Mouse (Mus musculus) kidney, embryonic 16.5 days (tissue): ENCODE measurements at regions not wholly inside any gene's neighbourhood (a gene's known extent, or its start where the extent isn't known, plus 50 kb on each side); places are given as distances from the start of the nearest gene placed in this dataset.

Experiments
- ATAC-seq: fragments of 200-750 bp; cut with Nextera tagmentation; 2 replicates; pipeline ENCODE4 v1.8.0; 2017; ENCODE audit warnings: moderate TSS enrichment; ENCODE audit not compliant: low FRiP score, low TSS enrichment
- H3K27ac ChIP-seq: fragments of 300-500 bp; sonication (generic); 2 replicates; pipeline ENCODE4 v1.5.1; 2014; ENCODE audit warnings: low read length
- H3K27me3 ChIP-seq: fragments of 300-500 bp; sonication (generic); 2 replicates; pipeline ENCODE4 v1.6.1; 2014; ENCODE audit warnings: low read length, control low read depth, mixed read lengths; ENCODE audit not compliant: insufficient read depth
- H3K36me3 ChIP-seq: fragments of 300-500 bp; sonication (generic); 2 replicates; pipeline ENCODE4 v1.6.1; 2014; ENCODE audit warnings: low read length, control low read depth, mixed read lengths; ENCODE audit not compliant: insufficient read depth
- H3K4me1 ChIP-seq: fragments of 300-500 bp; sonication (generic); 2 replicates; pipeline ENCODE4 v1.6.1; 2014; ENCODE audit warnings: low read length, control low read depth, mixed read lengths; ENCODE audit not compliant: insufficient read depth
- H3K4me2 ChIP-seq: fragments of 300-500 bp; sonication (generic); replicated peaks from 2 replicates; pipeline ENCODE4 v1.6.1; 2014; ENCODE audit warnings: low read depth, low read length
- H3K4me3 ChIP-seq: fragments of 300-500 bp; sonication (generic); 2 replicates; pipeline ENCODE4 v1.5.1; 2014; ENCODE audit warnings: mild to moderate bottlenecking, low read length
- H3K9ac ChIP-seq: fragments of 300-500 bp; sonication (generic); replicated peaks from 2 replicates; pipeline ENCODE4 v1.6.1; 2014; ENCODE audit warnings: low read length
- H3K9me3 ChIP-seq: fragments of 300-500 bp; sonication (generic); 2 replicates; pipeline ENCODE4 v1.6.1; 2016; ENCODE audit warnings: low read length, control low read depth
- WGBS: fragments of 180-500 bp; shearing (Covaris S2); extraction: QIAGEN DNeasy Blood & Tissue Kit; methylation state at CpG from one replicate; pipeline ENCODE4 v1.1.7; 2014; 5-methylcytosine and 5-hydroxymethylcytosine counted together

DNA sequence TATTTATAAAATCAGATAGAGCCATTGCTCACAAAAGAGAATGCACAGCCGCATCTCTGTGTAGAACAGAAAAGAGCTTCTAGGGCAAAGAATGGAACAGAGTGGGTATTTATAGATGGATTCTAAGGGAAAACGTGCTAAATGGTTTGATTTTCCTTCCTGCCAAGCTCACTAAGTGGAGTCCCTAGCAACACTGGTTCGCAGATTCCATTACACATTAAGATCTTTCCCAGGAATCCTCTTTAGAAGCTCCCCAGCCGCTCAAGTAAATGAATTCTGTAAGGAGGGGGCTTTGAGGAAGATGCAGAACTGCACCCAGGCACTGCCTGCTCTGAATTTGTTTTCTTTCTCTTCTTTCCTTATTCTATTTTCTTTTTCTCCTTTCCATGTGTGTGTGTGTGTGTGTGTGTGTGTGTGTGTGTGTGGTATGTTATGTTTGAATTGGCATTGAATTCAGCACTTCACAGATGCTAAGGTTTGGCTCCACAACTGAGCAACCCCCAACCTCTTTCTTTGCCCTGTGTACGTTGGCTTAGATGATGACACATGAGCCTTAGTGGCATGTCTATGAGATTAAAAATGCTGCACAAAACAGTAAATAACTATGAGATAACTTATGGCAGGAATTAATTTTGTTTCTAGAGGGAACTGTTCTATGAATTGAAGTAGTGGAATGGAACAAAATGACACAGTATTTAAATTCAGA is 450.5 kb downstream of the Arl4a start:
- Histone ChIP-seq H3K27ac (no peak overlapping the region), H3K27me3 (no peaks in the 10 kb centered on the region), H3K36me3 (no peaks in the 10 kb centered on the region), H3K9ac (no peak overlapping the region), H3K9me3 (no peaks in the 10 kb centered on the region), H3K4me2 (no peak overlapping the region), H3K4me1 (no peaks in the 10 kb centered on the region), H3K4me3 (no peak overlapping the region)
- no peak for ATAC-seq
- WGBS = 59% methylated on average over 5 of the region's 5 CpGs

DNA sequence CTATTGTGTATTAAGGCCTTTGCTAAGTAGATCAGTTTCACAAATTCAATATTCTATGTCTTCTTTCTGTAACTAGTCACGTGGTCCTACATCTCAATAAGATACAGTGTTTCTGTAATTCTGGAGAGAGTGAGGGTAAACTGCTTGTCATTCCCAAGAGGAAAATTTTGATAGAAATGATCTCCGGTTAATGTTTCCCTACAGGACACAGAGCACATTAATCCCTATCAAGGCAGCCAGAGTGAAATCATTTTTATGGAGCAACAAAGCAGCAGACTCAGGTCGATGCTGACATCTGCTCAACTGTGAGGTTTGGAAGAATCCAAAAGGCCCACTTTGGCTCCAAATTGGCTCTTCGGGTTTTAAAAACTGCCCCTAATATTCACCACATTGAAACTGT is 451.7 kb downstream of the Arl4a start:
- WGBS = 82% methylated on average over 4 of the region's 4 CpGs
- no peaks in the 10 kb centered on the region for H3K27me3 ChIP-seq
- no peaks in the 10 kb centered on the region for H3K4me1 ChIP-seq
- H3K4me3 ChIP-seq = no peak overlapping the region
- no peaks in the 10 kb centered on the region for H3K36me3 ChIP-seq
- no peaks in the 10 kb centered on the region for H3K9me3 ChIP-seq
- no peak for ATAC-seq
- no peak overlapping the region for H3K27ac ChIP-seq
- no peak overlapping the region for H3K9ac ChIP-seq
- H3K4me2 ChIP-seq = no peak overlapping the region

DNA sequence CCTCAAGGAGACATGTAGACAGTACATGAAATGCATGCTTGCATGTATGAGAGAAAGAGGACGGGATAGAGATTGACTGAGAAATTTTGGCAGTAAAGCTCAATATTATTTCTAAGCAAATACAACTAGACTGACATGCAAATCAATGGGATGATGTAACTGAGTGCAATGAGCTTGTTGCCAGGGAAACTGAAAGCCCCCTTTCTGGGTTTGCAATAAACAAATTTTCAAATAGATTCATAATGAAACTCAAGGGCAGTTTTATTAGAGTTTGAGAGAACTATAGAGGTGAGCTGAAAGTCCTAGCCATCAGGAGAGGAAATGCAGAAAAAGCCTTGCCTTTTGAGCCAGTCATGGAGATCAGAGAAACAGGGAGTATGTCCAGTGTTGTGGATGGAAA is 460.2 kb downstream of the Arl4a start:
- H3K9ac ChIP-seq = no peak overlapping the region

DNA sequence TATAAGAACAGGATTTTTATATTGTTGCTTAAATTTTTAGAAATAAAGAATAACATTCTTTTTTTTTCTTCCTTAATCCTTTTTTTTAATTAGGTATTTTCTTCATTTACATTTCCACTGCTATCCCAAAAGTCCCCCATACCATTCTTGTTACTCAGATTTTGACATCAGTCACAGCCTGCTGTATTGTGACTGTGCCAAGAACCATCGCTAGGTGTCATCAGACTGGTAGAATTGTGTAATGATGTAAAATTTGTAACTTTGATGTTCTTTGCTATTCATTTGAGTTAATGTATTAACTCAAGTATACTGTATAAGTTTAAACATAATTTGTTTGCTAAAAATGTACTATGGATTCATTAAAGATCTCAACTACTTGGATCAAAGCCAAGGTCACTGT is 465.0 kb downstream of the Arl4a start:
- H3K9ac ChIP-seq = no peak overlapping the region
- H3K4me2 ChIP-seq = no peak overlapping the region
- ATAC-seq = no peak
- no peak overlapping the region for H3K4me3 ChIP-seq
- H3K4me1 ChIP-seq = no peaks in the 10 kb centered on the region
- no peaks in the 10 kb centered on the region for H3K36me3 ChIP-seq
- H3K27me3 ChIP-seq = no peaks in the 10 kb centered on the region
- no peaks in the 10 kb centered on the region for H3K9me3 ChIP-seq
- WGBS = 77% methylated on average over 1 of the region's 1 CpGs
- no peak overlapping the region for H3K27ac ChIP-seq

More for the DNA sequence above, 460.2 kb downstream of the Arl4a start:
- Histone ChIP-seq H3K4me3 (no peak overlapping the region), H3K4me2 (no peak overlapping the region), H3K27me3 (no peaks in the 10 kb centered on the region), H3K4me1 (no peaks in the 10 kb centered on the region), H3K36me3 (no peaks in the 10 kb centered on the region), H3K9me3 (no peaks in the 10 kb centered on the region), H3K27ac (no peak overlapping the region)
- no peak for ATAC-seq
- 89% methylated on average over 1 of the region's 1 CpGs for WGBS

DNA sequence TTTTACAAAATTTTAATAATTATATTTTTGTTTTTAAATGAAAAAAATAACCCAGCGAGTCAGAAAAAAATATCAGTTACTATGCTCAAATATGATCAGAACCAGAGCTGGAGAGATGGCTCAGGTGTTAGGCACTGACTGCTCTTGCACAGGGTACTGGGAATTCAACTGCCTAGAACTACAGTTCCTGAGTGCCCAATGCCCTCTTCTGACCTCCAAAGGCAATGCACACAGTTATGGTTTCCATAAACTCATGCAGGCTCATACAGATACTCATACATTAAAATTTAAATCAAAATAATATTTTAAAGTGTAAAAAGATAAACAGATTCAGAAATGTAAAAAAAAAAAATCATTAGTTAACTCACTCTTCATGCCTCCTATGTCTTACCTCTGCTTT is 465.7 kb downstream of the Arl4a start:
- H3K4me2 ChIP-seq = no peak overlapping the region
- no peak overlapping the region for H3K27ac ChIP-seq
- no peaks in the 10 kb centered on the region for H3K27me3 ChIP-seq
- 95% methylated on average over 1 of the region's 1 CpGs for WGBS
- no peak overlapping the region for H3K4me3 ChIP-seq
- no peaks in the 10 kb centered on the region for H3K4me1 ChIP-seq
- H3K9ac ChIP-seq = no peak overlapping the region
- H3K9me3 ChIP-seq = no peaks in the 10 kb centered on the region
- ATAC-seq = no peak
- no peaks in the 10 kb centered on the region for H3K36me3 ChIP-seq

DNA sequence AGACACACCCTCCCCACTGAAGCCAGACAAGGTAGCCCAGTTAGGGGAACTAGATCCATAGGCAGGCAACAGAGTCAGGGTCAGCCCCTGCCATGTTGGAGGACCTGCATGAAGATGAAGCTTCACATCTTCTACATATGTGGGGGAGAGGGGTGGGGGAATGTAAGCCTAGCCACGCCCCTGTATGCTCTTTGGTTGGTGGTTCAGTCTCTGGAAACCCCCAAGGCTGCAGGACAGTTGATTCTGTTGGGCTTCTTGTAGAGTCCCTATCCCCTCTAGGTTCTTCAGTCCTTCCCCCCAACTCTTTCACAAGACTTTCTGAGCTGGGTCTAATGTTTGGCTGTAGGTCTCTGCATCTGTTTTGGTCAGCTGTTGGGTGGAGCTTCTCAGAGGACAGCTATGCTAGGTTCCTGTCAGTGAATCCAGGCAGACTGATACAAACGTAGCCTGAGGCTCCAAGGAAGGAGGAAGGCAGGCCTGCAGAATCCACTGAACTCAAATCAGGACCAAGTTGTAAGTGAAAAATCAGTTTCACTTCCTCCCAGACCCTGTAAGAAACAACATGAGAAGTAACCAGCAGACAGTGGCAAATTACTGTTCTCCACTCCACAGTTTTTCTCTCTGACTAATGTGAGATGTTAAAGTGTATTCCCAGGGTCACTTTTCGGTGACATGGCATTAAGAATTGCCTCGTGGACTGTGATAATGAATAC is 476.9 kb downstream of the Arl4a start:
- Histone ChIP-seq H3K27me3 (no peaks in the 10 kb centered on the region), H3K9me3 (no peaks in the 10 kb centered on the region), H3K9ac (no peak overlapping the region), H3K4me2 (no peak overlapping the region), H3K4me3 (no peak overlapping the region), H3K36me3 (no peaks in the 10 kb centered on the region), H3K27ac (no peak overlapping the region), H3K4me1 (no peaks in the 10 kb centered on the region)
- WGBS = 70% methylated on average over 4 of the region's 4 CpGs
- no peak for ATAC-seq

DNA sequence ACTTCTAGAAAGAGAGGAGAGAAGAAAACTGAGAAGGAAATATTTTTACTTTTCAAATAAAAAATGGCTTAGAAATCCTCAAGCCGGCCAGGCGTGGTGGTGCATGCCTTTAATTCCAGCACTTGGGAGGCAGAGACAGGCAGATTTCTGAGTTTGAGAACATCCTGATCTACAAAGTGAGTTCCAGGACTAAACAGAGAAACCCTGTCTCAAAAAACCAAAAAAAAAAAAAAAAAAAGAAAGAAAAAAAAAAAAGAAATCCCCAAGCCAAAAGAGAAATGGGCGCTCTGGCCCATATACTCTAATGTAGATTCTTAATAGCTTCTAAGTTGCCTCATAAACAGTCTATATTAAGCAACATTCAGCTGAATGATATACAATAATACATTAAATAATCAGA is 479.3 kb downstream of the Arl4a start:
- Histone ChIP-seq H3K4me2 (no peak overlapping the region), H3K27ac (no peak overlapping the region), H3K9me3 (no peaks in the 10 kb centered on the region), H3K4me3 (no peak overlapping the region), H3K4me1 (no peaks in the 10 kb centered on the region), H3K27me3 (no peaks in the 10 kb centered on the region), H3K9ac (no peak overlapping the region), H3K36me3 (no peaks in the 10 kb centered on the region)
- no peak for ATAC-seq
- WGBS = 97% methylated on average over 3 of the region's 3 CpGs

DNA sequence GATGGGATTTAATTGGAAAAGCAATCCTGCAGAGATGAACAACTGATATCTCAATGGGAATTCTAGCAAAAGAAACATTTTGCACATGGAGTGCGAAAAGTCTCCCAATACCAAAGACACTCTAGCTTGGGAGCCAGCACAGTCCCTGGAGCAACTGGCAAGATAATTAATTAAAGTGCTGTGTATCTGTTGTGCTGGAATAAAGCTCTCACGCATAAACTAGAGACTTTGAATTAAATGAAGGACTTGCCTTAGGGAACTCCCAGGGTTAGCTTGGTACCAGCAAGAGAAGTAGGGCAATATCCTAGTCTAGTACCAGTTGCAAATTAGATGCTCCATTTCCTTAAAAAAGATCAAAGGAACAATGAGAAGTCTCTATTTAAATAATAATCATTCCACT is 501.5 kb downstream of the Arl4a start:
- Histone ChIP-seq H3K27me3 (no peaks in the 10 kb centered on the region), H3K9ac (no peak overlapping the region), H3K4me2 (no peak overlapping the region), H3K36me3 (no peaks in the 10 kb centered on the region), H3K4me3 (no peak overlapping the region), H3K4me1 (no peaks in the 10 kb centered on the region), H3K27ac (no peak overlapping the region), H3K9me3 (no peaks in the 10 kb centered on the region)
- WGBS = 65% methylated on average over 2 of the region's 2 CpGs
- ATAC-seq = no peak

DNA sequence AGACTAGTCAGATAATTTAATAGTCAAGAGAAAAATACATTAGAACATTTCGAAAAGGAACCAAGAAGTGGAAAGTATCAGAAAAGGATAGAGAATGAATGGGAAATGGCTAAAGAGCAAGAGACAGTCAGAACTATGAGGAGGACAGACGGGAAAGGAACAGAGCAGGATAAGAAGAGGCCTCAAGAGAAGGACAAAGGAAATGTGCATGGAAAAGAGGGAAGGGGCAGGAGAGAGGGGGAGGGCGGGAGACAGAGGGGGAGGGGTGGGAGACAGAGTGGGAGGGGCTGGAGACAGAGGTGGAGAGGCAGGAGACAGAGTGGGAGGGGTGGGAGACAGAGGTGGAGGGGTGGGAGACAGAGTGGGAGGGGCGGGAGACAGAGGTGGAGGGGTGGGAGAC is 509.7 kb downstream of the Arl4a start:
- no peak overlapping the region for H3K4me3 ChIP-seq
- no peaks in the 10 kb centered on the region for H3K4me1 ChIP-seq
- H3K9me3 ChIP-seq = no peaks in the 10 kb centered on the region
- no peak overlapping the region for H3K9ac ChIP-seq
- 62% methylated on average over 3 of the region's 4 CpGs for WGBS
- H3K4me2 ChIP-seq = no peak overlapping the region
- H3K27ac ChIP-seq = no peak overlapping the region
- ATAC-seq = no peak
- no peaks in the 10 kb centered on the region for H3K27me3 ChIP-seq
- no peaks in the 10 kb centered on the region for H3K36me3 ChIP-seq

DNA sequence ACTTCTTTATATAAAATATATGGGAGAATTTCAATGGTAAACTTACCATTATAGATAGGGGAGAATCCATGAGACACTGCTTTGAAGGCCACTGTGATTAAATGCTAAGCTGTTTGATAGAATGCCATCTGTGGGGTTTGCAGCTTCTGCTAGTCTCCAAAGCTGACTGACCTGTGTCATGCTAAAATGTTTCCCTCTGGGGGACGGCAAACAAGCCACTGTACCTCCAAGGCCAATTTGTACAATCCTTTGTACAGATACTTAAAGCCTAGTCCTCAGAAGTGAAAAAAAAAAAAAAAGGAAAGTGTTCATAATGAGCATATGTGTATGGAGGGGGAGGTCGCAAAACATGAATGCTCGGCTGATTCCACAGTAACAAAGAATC is 510.6 kb downstream of the Arl4a start:
- H3K4me1 ChIP-seq = no peaks in the 10 kb centered on the region
- no peaks in the 10 kb centered on the region for H3K9me3 ChIP-seq
- WGBS = 83% methylated on average over 3 of the region's 3 CpGs
- no peaks in the 10 kb centered on the region for H3K27me3 ChIP-seq
- H3K4me3 ChIP-seq = no peak overlapping the region
- no peak overlapping the region for H3K4me2 ChIP-seq
- H3K27ac ChIP-seq = no peak overlapping the region
- H3K9ac ChIP-seq = no peak overlapping the region
- no peak for ATAC-seq
- no peaks in the 10 kb centered on the region for H3K36me3 ChIP-seq
